Mouse (Mus musculus) ES-E14 (cell line): Measurements from ENCODE around the gene Tns3.

ENCODE experiments used
- CHD2 ChIP-seq: IDR thresholded peaks from 2 replicates; pipeline ENCODE4 v1.6.1; 2014; ENCODE audit warnings: mild to moderate bottlenecking, low read depth, low read length, inconsistent platforms
- MAFK ChIP-seq: IDR thresholded peaks from 2 replicates; pipeline ENCODE4 v1.6.1; 2014; ENCODE audit warnings: mild to moderate bottlenecking, low read depth, low read length, inconsistent platforms; ENCODE audit not compliant: insufficient read depth
- ZC3H11A ChIP-seq: IDR thresholded peaks from 2 replicates; pipeline ENCODE4 v1.6.1; 2012; ENCODE audit warnings: low read depth, mild to moderate bottlenecking, inconsistent platforms, low read length, borderline replicate concordance
- ZNF384 ChIP-seq: IDR thresholded peaks from 2 replicates; pipeline ENCODE4 v1.6.1; 2012; ENCODE audit warnings: low read depth, low read length, inconsistent platforms

- TF ChIP-seq ZC3H11A: no peak
- no peak for TF ChIP-seq MAFK
- TF ChIP-seq ZNF384: no peak
- no peak for TF ChIP-seq CHD2
These were observed 24.6 kb downstream of the Tns3 start for GRCm38 (mm10) chr11:8639726-8640125.
